Mouse (Mus musculus) mature B cell (primary cell): ENCODE results near the gene Heatr4.

ENCODE experiments used
- in situ Hi-C: fragments of 300-500 bp; cut with MboI; formaldehyde crosslinking; loops from 2 replicates; pipeline ENCODE4 v1.14.3; 2019

The Heatr4 gene

GRCm38 (mm10) chr12:83998341-83999107 is 13.9 kb upstream of the Heatr4 start:
- in situ Hi-C loops = no loop called here

GRCm38 (mm10) chr12:83997221-83997620 is 12.6 kb upstream of the Heatr4 start:
- in situ Hi-C loops = no loop called here

GRCm38 (mm10) chr12:83989378-83989777 is 4.7 kb upstream of the Heatr4 start:
- in situ Hi-C loops = no loop called here

GRCm38 (mm10) chr12:83988483-83988882 is 3.8 kb upstream of the Heatr4 start:
- in situ Hi-C loops = no loop called here

GRCm38 (mm10) chr12:83987583-83988441 is 3.2 kb upstream of the Heatr4 start, which contains the start of gene Acot2:
Gene Acot2, plus strand, starts transcription at chr12:83987861.
- in situ Hi-C loops = no loop called here

GRCm38 (mm10) chr12:83987242-83987582 is 2.6 kb upstream of the Heatr4 start:
- in situ Hi-C loops = no loop called here

- in situ Hi-C loops = no loop called here
These were observed 3.0 kb downstream of the Heatr4 start for GRCm38 (mm10) chr12:83981615-83982014.

GRCm38 (mm10) chr12:83978862-83979261 is 5.8 kb downstream of the Heatr4 start:
- in situ Hi-C loops = no loop called here

DNA sequence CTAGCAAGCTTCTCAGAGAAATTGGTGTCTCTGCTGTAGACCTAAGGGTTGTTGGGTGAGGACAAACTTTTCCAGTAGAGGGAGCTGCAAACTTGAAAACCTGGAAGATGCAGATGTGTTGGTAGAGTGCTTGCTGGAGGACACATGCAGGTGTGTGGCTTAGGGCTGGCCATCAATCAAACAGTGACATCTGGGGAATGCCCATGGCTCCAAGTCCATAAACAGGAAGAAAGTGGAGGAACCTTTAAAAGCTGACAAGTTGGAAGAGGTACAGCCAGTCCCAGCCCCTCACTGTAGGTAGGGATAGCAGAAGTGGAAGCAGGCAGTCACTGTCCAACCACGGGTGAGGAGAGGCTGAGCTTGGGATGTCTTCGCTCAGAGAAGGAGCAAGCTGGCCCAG is 12.5 kb downstream of the Heatr4 start:
- in situ Hi-C loops = no loop called here

DNA sequence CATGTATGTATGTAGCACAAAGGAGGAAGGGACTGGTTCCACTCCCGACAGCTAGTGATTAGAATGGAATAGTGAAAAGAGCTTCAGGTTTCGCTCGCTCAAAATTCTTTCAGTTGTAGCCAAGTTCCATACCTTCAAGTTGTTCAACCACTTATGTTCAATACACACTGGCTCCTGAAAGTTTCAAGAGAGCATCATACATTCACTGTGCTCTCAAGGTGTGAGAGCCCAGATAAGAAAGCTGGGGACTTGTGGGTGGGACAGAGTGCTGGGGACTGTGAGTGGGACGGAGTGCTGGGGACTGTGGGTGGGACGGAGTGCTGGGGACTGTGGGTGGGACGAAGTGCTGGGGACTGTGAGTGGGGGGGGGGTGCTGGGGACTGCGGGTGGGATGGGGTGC is 19.4 kb downstream of the Heatr4 start:
- in situ Hi-C loops = no loop called here

- in situ Hi-C loops = no loop called here
These were observed 26.4 kb downstream of the Heatr4 start for GRCm38 (mm10) chr12:83958278-83958677.

DNA sequence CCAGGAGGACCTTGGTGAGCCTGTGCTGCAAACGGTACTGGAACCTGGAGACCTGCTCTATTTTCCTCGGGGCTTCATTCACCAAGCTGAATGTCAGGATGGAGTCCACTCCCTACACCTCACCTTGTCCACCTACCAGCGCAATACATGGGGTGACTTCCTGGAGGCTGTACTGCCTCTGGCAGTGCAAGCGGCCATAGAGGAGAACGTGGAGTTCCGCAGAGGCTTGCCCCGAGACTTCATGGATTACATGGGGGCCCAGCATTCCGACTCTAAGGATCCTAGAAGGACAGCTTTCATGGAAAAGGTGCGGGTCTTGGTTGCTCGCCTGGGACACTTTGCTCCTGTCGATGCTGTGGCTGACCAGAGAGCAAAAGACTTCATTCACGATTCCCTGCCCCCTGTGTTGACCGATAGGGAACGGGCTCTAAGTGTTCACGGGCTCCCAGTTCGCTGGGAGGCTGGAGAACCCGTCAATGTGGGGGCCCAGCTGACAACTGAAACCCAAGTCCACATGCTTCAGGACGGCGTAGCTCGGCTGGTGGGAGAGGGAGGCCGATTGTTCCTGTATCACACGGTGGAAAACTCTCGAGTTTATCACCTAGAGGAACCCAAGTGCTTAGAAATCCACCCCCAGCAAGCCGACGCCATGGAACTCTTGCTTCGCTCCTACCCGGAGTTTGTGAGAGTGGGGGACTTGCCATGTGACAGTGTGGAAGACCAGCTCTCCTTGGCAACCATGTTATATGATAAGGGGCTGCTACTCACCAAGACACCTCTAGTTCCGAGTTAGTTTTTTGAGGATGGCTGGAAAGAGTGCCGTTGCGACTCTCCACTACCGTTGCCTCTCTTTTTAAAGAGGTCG is 32.7 kb downstream of the Heatr4 start:
- in situ Hi-C loops = no loop called here

DNA sequence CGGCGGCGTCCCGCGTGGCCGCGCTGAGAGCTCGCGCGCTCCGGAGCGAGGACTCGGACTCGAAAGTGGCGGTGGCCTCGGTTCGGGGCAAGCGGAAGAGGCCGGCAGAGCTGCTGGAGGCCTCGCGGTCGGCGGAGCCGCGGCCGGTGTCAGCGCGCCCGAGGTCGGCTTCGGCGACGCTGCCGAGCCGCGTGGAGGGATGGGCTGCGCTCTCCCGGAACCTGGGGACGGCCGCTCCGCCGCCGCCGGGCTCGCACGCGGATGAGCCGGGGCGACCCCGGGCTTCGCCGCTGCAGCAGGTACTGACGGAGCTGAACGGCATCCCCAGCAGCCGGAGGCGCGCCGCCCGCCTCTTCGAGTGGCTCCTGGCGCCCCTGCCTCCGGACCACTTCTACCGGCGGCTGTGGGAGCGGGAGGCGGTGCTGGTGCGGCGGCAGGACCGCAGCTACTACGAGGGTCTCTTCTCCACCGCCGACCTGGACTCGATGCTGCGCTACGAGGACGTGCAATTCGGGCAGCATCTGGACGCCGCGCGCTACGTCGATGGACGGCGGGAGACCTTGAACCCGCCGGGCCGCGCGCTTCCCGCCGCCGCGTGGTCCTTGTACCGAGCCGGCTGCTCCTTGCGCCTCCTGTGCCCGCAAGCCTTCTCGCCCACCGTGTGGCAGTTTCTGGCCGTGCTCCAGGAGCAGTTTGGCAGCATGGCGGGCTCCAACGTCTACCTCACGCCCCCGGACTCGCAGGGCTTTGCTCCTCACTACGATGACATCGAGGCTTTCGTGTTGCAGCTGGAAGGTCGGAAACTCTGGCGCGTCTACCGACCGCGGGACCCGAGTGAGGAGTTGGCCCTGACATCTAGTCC is 33.6 kb downstream of the Heatr4 start:
- in situ Hi-C loops = no loop called here

GRCm38 (mm10) chr12:83950493-83950839 is 34.2 kb downstream of the Heatr4 start, which contains the start of gene Riox1:
Gene Riox1, plus strand, starts transcription at chr12:83950608.
- in situ Hi-C loops = no loop called here

DNA sequence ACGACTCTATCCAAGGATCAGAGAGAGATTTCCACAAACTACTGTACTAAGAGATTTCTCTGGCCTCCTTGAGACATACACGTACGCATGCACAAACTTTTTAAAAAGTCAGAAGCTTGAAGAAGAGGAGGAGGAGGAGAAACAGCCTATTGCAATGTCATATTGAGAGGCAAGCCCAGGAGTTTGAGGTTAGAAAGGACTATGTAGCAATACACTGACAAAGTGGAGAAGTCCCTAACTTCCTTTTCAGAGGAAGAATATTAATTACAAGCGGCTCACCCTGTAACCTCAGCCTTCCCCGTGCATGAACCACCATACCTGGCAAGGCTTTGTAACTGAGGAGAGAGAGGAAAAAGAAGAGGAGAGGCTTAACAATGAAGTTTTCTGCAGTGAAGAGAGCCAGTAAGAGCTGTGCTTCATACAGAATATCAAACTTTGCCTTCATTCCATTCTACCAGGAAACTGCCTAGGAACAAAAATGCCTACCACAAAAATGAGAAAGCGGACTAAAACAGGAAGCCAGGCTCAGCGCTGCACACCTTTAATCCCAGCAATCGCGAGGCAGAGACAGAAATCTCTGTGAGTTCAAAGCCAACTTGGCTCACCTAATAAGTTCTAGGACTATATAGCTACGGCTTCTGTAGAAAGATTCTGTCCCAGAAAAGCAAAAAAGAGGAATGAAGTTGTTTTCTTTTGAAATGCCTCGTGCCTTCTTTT is 34.7 kb downstream of the Heatr4 start:
- in situ Hi-C loops = no loop called here

GRCm38 (mm10) chr12:83949043-83949442 is 35.6 kb downstream of the Heatr4 start:
- in situ Hi-C loops = no loop called here

DNA sequence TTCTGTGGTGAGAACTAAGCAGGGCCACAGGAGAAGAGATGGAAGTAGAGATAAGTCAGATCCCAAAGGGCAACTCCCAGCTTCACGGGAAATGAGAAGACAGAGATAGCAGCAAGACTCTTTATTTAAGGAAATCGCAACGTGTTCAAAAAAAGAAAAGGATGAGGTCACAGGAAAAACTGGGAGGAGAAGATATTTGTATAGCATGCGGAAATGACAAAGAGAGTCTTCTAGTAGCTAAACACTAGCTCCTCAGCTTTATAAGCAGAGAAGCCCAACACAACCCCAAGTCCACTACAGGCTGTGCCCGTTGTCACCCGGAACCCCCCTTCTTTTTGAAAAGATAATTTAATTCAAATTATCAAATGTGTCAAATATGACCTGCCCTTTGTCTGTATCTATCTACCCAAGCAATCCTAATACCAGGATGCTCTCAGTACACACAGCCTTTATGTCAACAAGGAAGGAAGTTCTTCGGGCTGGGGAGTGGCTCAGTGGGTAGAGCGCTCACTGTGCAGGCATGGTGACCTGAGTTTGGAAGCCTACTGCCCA is 37.3 kb downstream of the Heatr4 start:
- in situ Hi-C loops = no loop called here

DNA sequence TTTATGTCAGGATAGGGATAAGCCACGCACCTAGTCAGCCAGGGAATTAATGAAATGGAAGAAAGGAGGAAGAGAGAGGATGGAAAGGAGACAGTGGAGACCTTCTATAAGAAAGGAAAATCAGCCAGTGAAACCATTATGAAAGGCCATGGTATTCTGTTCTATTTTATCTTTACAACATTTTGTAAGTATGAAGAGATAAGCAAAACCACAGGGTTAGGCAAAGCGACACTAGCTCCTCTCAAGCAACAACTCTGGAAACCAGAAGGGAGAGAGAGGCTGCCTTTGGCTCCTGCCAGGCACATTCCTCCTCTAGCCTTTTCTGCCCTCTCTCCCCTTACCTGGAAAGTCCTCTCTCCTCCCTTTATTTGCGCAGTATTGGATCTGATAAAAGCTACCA is 42.7 kb downstream of the Heatr4 start:
- in situ Hi-C loops = no loop called here

DNA sequence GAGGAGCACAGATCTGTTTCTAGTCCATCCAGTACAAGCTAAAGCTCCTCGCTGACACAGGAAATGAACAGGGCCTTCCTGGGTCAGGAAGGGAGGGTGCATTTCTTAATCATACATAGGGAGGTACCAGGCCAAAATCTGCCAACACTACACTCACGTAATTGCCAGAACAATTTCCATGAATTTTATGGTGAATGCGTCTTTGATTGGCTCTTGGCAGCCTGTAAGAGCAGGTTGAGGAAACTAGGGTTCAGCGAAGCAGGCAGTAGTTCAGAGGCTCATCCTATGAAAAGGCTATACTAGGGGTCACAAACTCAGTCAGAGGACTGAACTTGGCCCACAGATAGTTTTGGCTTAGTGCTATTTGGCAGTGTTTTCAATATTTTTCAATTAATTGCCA is 44.6 kb downstream of the Heatr4 start:
- in situ Hi-C loops = no loop called here

- in situ Hi-C loops = no loop called here
These were observed 45.3 kb downstream of the Heatr4 start for GRCm38 (mm10) chr12:83939332-83939731.
